Mouse (Mus musculus) CD4-positive, CD25-positive, alpha-beta regulatory T cell, adult 2 months (primary cell): ENCODE results near the gene Otulin.

Experiments
- DNase-seq: peaks from one replicate; pipeline ENCODE4 v3.0.0-alpha.2; 2012; ENCODE audit warnings: low read depth, low spot score

Otulin gene

GRCm38 (mm10) chr15:27506127-27506886 is 124.2 kb downstream of the Otulin start:
- DNase-seq, result no peak

- no peak for DNase-seq
These were observed 126.4 kb downstream of the Otulin start for GRCm38 (mm10) chr15:27503801-27504730.

GRCm38 (mm10) chr15:27503221-27503620 is 127.3 kb downstream of the Otulin start:
- no peak for DNase-seq

GRCm38 (mm10) chr15:27502338-27502737 is 128.2 kb downstream of the Otulin start:
- no peak for DNase-seq

- DNase-seq, result no peak
These were observed 130.1 kb downstream of the Otulin start for GRCm38 (mm10) chr15:27500390-27500789.

- no peak for DNase-seq
These were observed 132.4 kb downstream of the Otulin start for GRCm38 (mm10) chr15:27498078-27498477.

GRCm38 (mm10) chr15:27497300-27497997 is 133.0 kb downstream of the Otulin start:
- no peak for DNase-seq

GRCm38 (mm10) chr15:27496596-27497299 is 133.7 kb downstream of the Otulin start:
- DNase-seq, result no peak

GRCm38 (mm10) chr15:27495981-27496401 is 134.5 kb downstream of the Otulin start:
- DNase-seq, result no peak

- DNase-seq, result no peak
These were observed 137.0 kb downstream of the Otulin start for GRCm38 (mm10) chr15:27493516-27493915.

- DNase-seq, result no peak
These were observed 137.8 kb downstream of the Otulin start for GRCm38 (mm10) chr15:27492734-27493133.
